Comparison of ENCODE assay signal across 17 mouse cellular contexts in genomic region chr2:28031860-28032259, GRCm38 (mm10). TPM values are rescaled to one million over a fixed set of nuclear protein-coding genes. Genes with fewer than 3 reads are reported as not detected.
DNase-seq lines count a peak whose midpoint lies in the region; ATAC-seq and TF ChIP-seq lines count a peak whose summit lies in the region.
"Had no signal": no experiment of that assay in that cellular context is flagged by ENCODE, and none has a peak within 500 bp of the region (broad histone marks: within the 10 kb centered on the region; RNA-seq: fewer than 3 reads in every experiment).

No protein-coding gene starts in this region.

- peaks cover 40% of the 10 kb centered on the region for H3K4me1 ChIP-seq in G1E (ENCODE audit: insufficient read depth, low read depth, low read length)
- no peaks in the 10 kb centered on the region for H3K4me1 ChIP-seq in embryonic fibroblast, embryonic 13.5 days (ENCODE audit: control insufficient read depth, insufficient read depth, low read length)
- H3K4me1 ChIP-seq in liver, postnatal 0 days (ENCODE audit: insufficient read depth): peaks cover 17% of the 10 kb centered on the region
- H3K4me1 ChIP-seq: embryonic facial prominence, embryonic 12.5 days had no signal

- DNase-seq in cerebellum, postnatal 14 days: peak; percentile 16 to 38
- no peak for DNase-seq in cerebellum, adult 11 months
- DNase-seq in G1E (ENCODE audit: low spot score): no peak
- DNase-seq in liver, postnatal 0 days: peak; percentile 61
- no peak for DNase-seq in urinary bladder, postnatal 36 days (ENCODE audit: low spot score in 2 of 2)
- no peak for DNase-seq in retina, embryonic 14.5 days (ENCODE audit: low spot score)
- no peak for DNase-seq in ovary, postnatal 10 days (ENCODE audit: low spot score)
- DNase-seq: heart, postnatal 14 days had no signal

- H3K4me2 ChIP-seq in liver, postnatal 0 days (ENCODE audit: low read depth, low read length): peak overlapping the region; percentile 60
- H3K4me2 ChIP-seq: embryonic facial prominence, embryonic 12.5 days; forebrain, embryonic 13.5 days; kidney, embryonic 15.5 days had no signal

- H3K36me3 ChIP-seq in G1E (replicated peaks): peaks cover 23% of the 10 kb centered on the region
- H3K36me3 ChIP-seq in liver, postnatal 0 days (replicated peaks; ENCODE audit: insufficient read depth, low read length): no peaks in the 10 kb centered on the region; the same call in 1 of the 2 replicates

- no peaks in the 10 kb centered on the region for H3K9me3 ChIP-seq in G1E (replicated peaks)
- H3K9me3 ChIP-seq in liver, postnatal 0 days (ENCODE audit: low read length): no peaks in the 10 kb centered on the region
- H3K9me3 ChIP-seq: embryonic facial prominence, embryonic 12.5 days; forebrain, embryonic 13.5 days; kidney, embryonic 15.5 days had no signal

- ATAC-seq in G1E (ENCODE audit: extremely low read depth, insufficient number of reproducible peaks, low FRiP score, poor library complexity, severe bottlenecking): 0 out of 2 replicates have a peak, but pooled peaks have one; percentile 15
- ATAC-seq in liver, postnatal 0 days: peak; percentile 52
- ATAC-seq: forebrain, embryonic 13.5 days had no signal

- H3K27ac ChIP-seq in embryonic fibroblast, embryonic 13.5 days (ENCODE audit: insufficient read depth, low read length): peak overlapping the region; percentile 11; the same call in 1 of the 2 replicates
- H3K27ac ChIP-seq in liver, postnatal 0 days (ENCODE audit: low read depth): peak overlapping the region; percentile 69
- H3K27ac ChIP-seq: embryonic facial prominence, embryonic 12.5 days; forebrain, embryonic 13.5 days; kidney, embryonic 15.5 days; macrophage had no signal

- H3K4me3 ChIP-seq in G1E (ENCODE audit: low read depth, low read length): no peak overlapping the region
- H3K4me3 ChIP-seq in embryonic fibroblast, embryonic 13.5 days (ENCODE audit: insufficient read depth, low read length): no peak overlapping the region
- peak overlapping the region; percentile 46 for H3K4me3 ChIP-seq in liver, postnatal 0 days (ENCODE audit: low read depth, low read length)
- H3K4me3 ChIP-seq: embryonic facial prominence, embryonic 12.5 days; forebrain, embryonic 13.5 days; kidney, embryonic 15.5 days had no signal

- TF ChIP-seq EP300 in liver, postnatal 0 days (IDR thresholded peaks at IDR 0.05; ENCODE audit: low read depth): no peak

- no peak for TF ChIP-seq CTCF in G1E (IDR thresholded peaks at IDR 0.05; ENCODE audit: low read depth, low read length)
- no peak for TF ChIP-seq CTCF in embryonic fibroblast, embryonic 13.5 days (IDR thresholded peaks at IDR 0.05; ENCODE audit: borderline replicate concordance, insufficient read depth, low read length)
- no peak for TF ChIP-seq CTCF in liver, postnatal 0 days (IDR thresholded peaks at IDR 0.05; ENCODE audit: low read depth)

- WGBS in liver, postnatal 0 days (ENCODE audit: insufficient replicate concordance): 48% methylated on average over 9 of the region's 9 CpGs

- H3K9ac ChIP-seq in liver, postnatal 0 days (replicated peaks): peak overlapping the region; percentile 61; the same call in 1 of the 2 replicates
- H3K9ac ChIP-seq: embryonic facial prominence, embryonic 12.5 days; forebrain, embryonic 13.5 days; kidney, embryonic 15.5 days had no signal

- H3K27me3 ChIP-seq in G1E (ENCODE audit: insufficient read depth, low read length): no peaks in the 10 kb centered on the region; the same call in 1 of the 2 replicates
- H3K27me3 ChIP-seq in liver, postnatal 0 days (ENCODE audit: insufficient read depth, low read length): no peaks in the 10 kb centered on the region
- H3K27me3 ChIP-seq: embryonic facial prominence, embryonic 12.5 days; forebrain, embryonic 13.5 days; kidney, embryonic 15.5 days had no signal

- TF ChIP-seq POLR2A in embryonic fibroblast, embryonic 13.5 days (IDR thresholded peaks at IDR 0.05; ENCODE audit: low read depth, low read length): no peak

RNA-seq across cellular contexts. Expression of gene Fcnb, which starts 52.8 kb away (rescaled TPM):
- total RNA-seq in G1E (2014; fragmentation: Nextera tagmentation) (not detected in 2 replicates), G1E (2017) (not detected in 2 replicates)
- not detected in 2 replicates for polyA plus RNA-seq in G1E (2012)
- not detected in 2 replicates for polyA plus RNA-seq in embryonic fibroblast, embryonic 13.5 days (2011; ENCODE audit: insufficient read length, low read depth, missing spikeins)
- polyA plus RNA-seq in liver, postnatal 0 days (2015; fragmentation: Nextera tagmentation; extraction: Ambion mirVana): 56.1 and 57.0 TPM in 2 replicates
- total RNA-seq: heart, postnatal 14 days; left cerebral cortex, postnatal 14 days; liver, adult 2 months; midbrain, postnatal 0 days; neutrophil, adult 5-6 weeks had no signal
- polyA plus RNA-seq: embryonic facial prominence, embryonic 12.5 days; forebrain, embryonic 13.5 days; liver, adult 2 months; midbrain, postnatal 0 days had no signal

Comparison
In these comparisons a context has a peak if more than half of its experiments do, and no peak if none do; other contexts are left out.
1. DNase-seq: peak in cerebellum, postnatal 14 days (2 of 2) and liver, postnatal 0 days (single experiment); none in cerebellum, adult 11 months (single experiment), G1E (single experiment), urinary bladder, postnatal 36 days (0 of 2), retina, embryonic 14.5 days (single experiment) and ovary, postnatal 10 days (single experiment).
2. RNA of gene Fcnb, which starts 52.8 kb away (polyA plus RNA-seq): 56.1 to 57.0 TPM in liver, postnatal 0 days; not detected in G1E and not detected in embryonic fibroblast, embryonic 13.5 days; every median in the first group is over 10 times any median in the second.